Mouse (Mus musculus) liver, adult 2 months (tissue): Measurements from ENCODE around the gene 4930519G04Rik. TPM values are rescaled to one million over a fixed set of nuclear protein-coding genes. Genes with fewer than 3 reads are reported as not detected.
A peak's percentile ranks its signal among the peaks of the same experiment; 100 is the strongest.

Experiments
- DNase-seq: peaks from one replicate; pipeline ENCODE4 v3.0.0-alpha.2; 2011; ENCODE audit warnings: low read depth, low spot score; ENCODE audit errors: extremely low read depth
- H3K27ac ChIP-seq: fragments of 200-500 bp; replicated peaks from 2 replicates; pipeline ENCODE4 v1.5.1; 2012; ENCODE audit warnings: low read depth, mild to moderate bottlenecking, control low read depth, inconsistent platforms, low read length; ENCODE audit not compliant: insufficient read depth
- H3K27me3 ChIP-seq: fragments of 200-500 bp; 2 replicates; pipeline ENCODE4 v1.6.1; 2012; ENCODE audit warnings: mild to moderate bottlenecking, moderate library complexity, low read length, inconsistent platforms; ENCODE audit not compliant: control insufficient read depth, insufficient read depth
- H3K36me3 ChIP-seq: fragments of 200-500 bp; 2 replicates; pipeline ENCODE4 v1.6.1; 2012; ENCODE audit warnings: low read length, inconsistent platforms; ENCODE audit not compliant: control insufficient read depth, insufficient read depth
- H3K4me1 ChIP-seq: fragments of 200-500 bp; 2 replicates; pipeline ENCODE4 v1.6.1; 2011; ENCODE audit warnings: low read length; ENCODE audit not compliant: control insufficient read depth, insufficient read depth
- H3K4me3 ChIP-seq: fragments of 200-500 bp; 2 replicates; pipeline ENCODE4 v1.5.1; 2011; ENCODE audit warnings: low read depth, mild to moderate bottlenecking, control low read depth, low read length, moderate library complexity; ENCODE audit not compliant: insufficient read depth
- H3K79me2 ChIP-seq: fragments of 200-500 bp; 2 replicates; pipeline ENCODE4 v1.6.1; 2012; ENCODE audit warnings: inconsistent platforms, mild to moderate bottlenecking, low read length, moderate library complexity; ENCODE audit not compliant: control insufficient read depth, insufficient read depth
- H3K9ac ChIP-seq: fragments of 200-500 bp; 2 replicates; pipeline ENCODE4 v1.6.1; 2012; ENCODE audit warnings: low read depth, mild to moderate bottlenecking, control low read depth, inconsistent platforms, low read length
- CTCF ChIP-seq: fragments of 200-500 bp; IDR thresholded peaks from 2 replicates; pipeline ENCODE4 v1.5.1; 2011; ENCODE audit warnings: low read depth, low read length, control low read depth
- POLR2A ChIP-seq: fragments of 200-500 bp; IDR thresholded peaks from 2 replicates; pipeline ENCODE4 v1.6.1; 2011; ENCODE audit warnings: low read length, control low read depth; ENCODE audit not compliant: insufficient read depth; ENCODE audit errors: extremely low read depth
- WGBS: fragments of 180-500 bp; shearing (Covaris S2); methylation state at CpG from one replicate; pipeline ENCODE4 v1.1.7; 2018; 5-methylcytosine and 5-hydroxymethylcytosine counted together
- polyA plus RNA-seq: library from polyadenylated mRNA; depleted of rRNA; stranded (reverse); fragments of >200 nt; gene quantifications from 2 replicates; pipeline ENCODE4 v1.2.3, GENCODE M21; 2012
- total RNA-seq: library from RNA; depleted of rRNA; stranded (reverse); fragments of >200 nt; gene quantifications from 2 replicates; pipeline ENCODE4 v1.2.3, GENCODE M21; 2014

Gene 4930519G04Rik
- total and polyA plus RNA-seq, 2 experiments = not detected

- WGBS = 68% methylated on average over 8 of the region's 8 CpGs
- Histone ChIP-seq H3K4me1 (no peaks in the 10 kb centered on the region), H3K4me3 (no peak overlapping the region), H3K36me3 (no peaks in the 10 kb centered on the region), H3K27ac (no peak overlapping the region), H3K9ac (no peak overlapping the region), H3K79me2 (no peaks in the 10 kb centered on the region), H3K27me3 (no peaks in the 10 kb centered on the region)
- TF ChIP-seq CTCF (no peak), POLR2A (no peak)
- no peak for DNase-seq
Observed at GRCm38 (mm10) chr5:114807468-114807867, 46.0 kb upstream of the 4930519G04Rik start.

DNA sequence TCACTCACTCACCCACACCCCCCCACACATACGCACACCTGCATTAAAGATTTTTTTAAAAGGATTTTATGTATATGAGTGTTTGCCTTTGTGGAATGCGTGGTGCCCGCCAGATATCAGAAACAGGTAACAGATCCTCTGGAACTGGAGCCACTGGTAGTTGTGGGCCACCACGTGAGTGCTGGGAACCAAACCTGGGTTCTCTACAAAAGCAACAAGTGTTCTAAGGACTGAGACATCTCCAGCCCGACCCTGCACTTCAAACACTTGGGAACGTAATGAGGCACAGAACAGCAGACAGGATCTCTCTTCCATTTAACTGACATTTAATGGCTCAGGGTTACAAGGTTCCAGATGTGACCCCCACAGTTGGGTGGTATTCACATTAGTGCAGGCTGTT, 45.6 kb upstream of the 4930519G04Rik start:
- no peak overlapping the region for H3K9ac ChIP-seq
- H3K4me1 ChIP-seq = no peaks in the 10 kb centered on the region
- no peak for TF ChIP-seq CTCF
- TF ChIP-seq POLR2A = no peak
- H3K27ac ChIP-seq = no peak overlapping the region
- no peaks in the 10 kb centered on the region for H3K36me3 ChIP-seq
- whole genome bisulfite sequencing = 93% methylated on average over 6 of the region's 6 CpGs
- DNase-seq = no peak
- no peaks in the 10 kb centered on the region for H3K27me3 ChIP-seq
- H3K4me3 ChIP-seq = no peak overlapping the region
- no peaks in the 10 kb centered on the region for H3K79me2 ChIP-seq

DNA sequence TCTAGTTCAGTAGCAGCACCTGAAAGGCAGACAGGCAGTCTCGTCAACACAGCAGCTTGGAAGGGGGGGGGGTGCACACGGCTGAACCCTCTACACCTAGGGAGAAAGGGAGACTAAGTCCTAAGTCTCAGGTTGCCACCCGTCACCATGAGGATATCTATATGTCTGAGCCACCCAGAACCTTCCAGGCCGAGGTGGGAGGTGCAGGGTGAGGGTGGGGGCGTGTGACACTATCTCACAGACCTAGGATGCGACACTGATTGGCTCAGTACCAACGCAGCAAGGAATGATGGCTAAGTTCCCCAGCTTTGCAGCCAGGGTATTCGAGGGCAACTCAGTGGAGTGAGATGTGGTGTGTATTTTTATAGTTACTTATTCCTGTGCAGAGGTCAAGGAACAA, 45.1 kb upstream of the 4930519G04Rik start:
- no peaks in the 10 kb centered on the region for H3K27me3 ChIP-seq
- no peak overlapping the region for H3K27ac ChIP-seq
- no peak overlapping the region; the same call in 1 of the 2 replicates for H3K9ac ChIP-seq
- no peak overlapping the region for H3K4me3 ChIP-seq
- DNase-seq = no peak
- no peaks in the 10 kb centered on the region for H3K79me2 ChIP-seq
- 89% methylated on average over 8 of the region's 8 CpGs for WGBS
- H3K36me3 ChIP-seq = no peaks in the 10 kb centered on the region
- TF ChIP-seq POLR2A = no peak
- H3K4me1 ChIP-seq = no peaks in the 10 kb centered on the region

DNA sequence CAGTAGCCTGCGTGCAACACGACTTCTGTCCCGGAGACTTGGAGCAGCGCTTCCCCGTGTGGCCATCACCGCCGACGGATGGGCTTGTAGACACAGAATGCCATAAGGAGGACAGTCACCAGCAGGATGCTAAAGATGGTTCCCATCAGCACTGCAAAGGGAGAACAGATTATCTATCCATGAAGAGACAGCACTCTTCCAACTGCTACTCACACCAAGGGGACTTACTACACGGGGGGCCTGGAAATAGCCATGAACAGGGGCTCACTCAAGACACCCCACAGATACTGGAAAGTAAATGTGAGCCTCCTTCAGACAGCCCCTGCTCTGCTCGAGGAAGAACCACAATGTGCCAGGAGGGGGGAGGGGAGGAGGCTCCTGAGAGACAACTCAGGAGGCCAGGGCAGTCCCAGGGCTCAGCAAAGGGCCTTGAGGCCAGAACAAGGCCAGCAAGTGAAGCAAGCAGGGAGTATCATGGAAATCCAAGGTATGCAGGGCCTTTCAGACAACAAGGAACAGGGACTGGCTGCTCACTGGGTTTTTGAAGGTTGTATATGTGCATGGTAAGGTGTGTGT, 44.2 kb upstream of the 4930519G04Rik start:
- H3K4me1 ChIP-seq = no peaks in the 10 kb centered on the region
- 85% methylated on average over 10 of the region's 10 CpGs for WGBS
- TF ChIP-seq CTCF (no peak), POLR2A (no peak)
- H3K36me3 ChIP-seq = no peaks in the 10 kb centered on the region
- no peaks in the 10 kb centered on the region for H3K27me3 ChIP-seq
- no peak for DNase-seq
- no peaks in the 10 kb centered on the region for H3K79me2 ChIP-seq
- H3K27ac ChIP-seq = no peak overlapping the region
- no peak overlapping the region for H3K4me3 ChIP-seq
- no peak overlapping the region for H3K9ac ChIP-seq

DNA sequence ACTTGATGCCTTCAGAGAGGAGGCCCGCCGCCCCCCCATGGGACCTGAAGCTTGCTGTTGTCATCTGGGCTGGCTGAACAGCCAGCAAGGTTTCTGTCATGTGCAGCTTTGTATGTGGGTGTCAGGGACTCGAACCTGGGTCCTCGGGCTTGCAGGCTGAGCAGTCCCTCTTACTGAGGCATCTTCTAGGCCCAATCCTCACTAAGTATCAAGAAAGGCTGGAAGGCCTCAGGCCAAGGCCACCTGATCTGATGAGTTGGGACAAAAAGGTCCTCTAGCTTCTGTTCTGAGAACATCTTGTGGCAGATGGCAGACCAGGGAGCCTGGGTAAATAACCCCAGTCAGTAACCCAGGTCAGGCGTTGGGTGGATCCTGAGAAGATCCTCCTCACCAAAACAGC, 43.6 kb upstream of the 4930519G04Rik start:
- no peak overlapping the region for H3K27ac ChIP-seq
- H3K4me1 ChIP-seq = no peaks in the 10 kb centered on the region
- DNase-seq = no peak

GRCm38 (mm10) chr5:114813525-114814181, 39.8 kb upstream of the 4930519G04Rik start:
- H3K4me3 ChIP-seq = peak overlapping the region; percentile 84
- no peaks in the 10 kb centered on the region for H3K4me1 ChIP-seq
- under 1% methylated on average over 50 of the region's 50 CpGs for WGBS
- no peak overlapping the region for H3K27ac ChIP-seq
- peak overlapping the region; percentile 74 for H3K9ac ChIP-seq
- peak; percentile 38 for DNase-seq
- no peaks in the 10 kb centered on the region for H3K36me3 ChIP-seq
- no peaks in the 10 kb centered on the region for H3K79me2 ChIP-seq
- TF ChIP-seq CTCF = no peak
- 0 out of 2 replicates have a peak, but pooled peaks have one; percentile 38 for TF ChIP-seq POLR2A
- H3K27me3 ChIP-seq = no peaks in the 10 kb centered on the region

More for the DNA sequence above, 43.6 kb upstream of the 4930519G04Rik start:
- Histone ChIP-seq H3K79me2 (no peaks in the 10 kb centered on the region), H3K27me3 (no peaks in the 10 kb centered on the region), H3K9ac (no peak overlapping the region), H3K4me3 (no peak overlapping the region), H3K36me3 (no peaks in the 10 kb centered on the region)
- 92% methylated on average over 5 of the region's 5 CpGs for WGBS
- TF ChIP-seq CTCF (no peak), POLR2A (no peak)
